Mouse (Mus musculus) left cerebral cortex, postnatal 10 days (tissue): ENCODE results near the gene Agmo. TPM values are rescaled to one million over a fixed set of nuclear protein-coding genes. Genes with fewer than 3 reads are reported as not detected.

Experiments
- DNase-seq, 2 experiments: peaks; one replicate each; pipeline ENCODE4 v3.0.0; 2021 to 2022; ENCODE audit warnings: low spot score in 2 of 2, mixed read lengths in 1 of 2; ENCODE audit errors: extremely low spot score in 1 of 2
- intact Hi-C: fragments of 180-260 bp; cut with DNase I; formaldehyde crosslinking; loops from one replicate; pipeline ENCODE4 v1.15.1; 2025
- total RNA-seq, 2 experiments: library from RNA; stranded (reverse); gene quantifications; 2 replicates each; pipeline ENCODE4 v1.2.3; 2021

The Agmo gene
- total RNA-seq, 2 experiments from 2014 or later: 1.8 to 2.0 TPM

GRCm38 (mm10) chr12:37571922-37572321 lies 330.5 kb downstream of the Agmo start:
- intact Hi-C loops: no loop called here
- no peak for DNase-seq

DNA sequence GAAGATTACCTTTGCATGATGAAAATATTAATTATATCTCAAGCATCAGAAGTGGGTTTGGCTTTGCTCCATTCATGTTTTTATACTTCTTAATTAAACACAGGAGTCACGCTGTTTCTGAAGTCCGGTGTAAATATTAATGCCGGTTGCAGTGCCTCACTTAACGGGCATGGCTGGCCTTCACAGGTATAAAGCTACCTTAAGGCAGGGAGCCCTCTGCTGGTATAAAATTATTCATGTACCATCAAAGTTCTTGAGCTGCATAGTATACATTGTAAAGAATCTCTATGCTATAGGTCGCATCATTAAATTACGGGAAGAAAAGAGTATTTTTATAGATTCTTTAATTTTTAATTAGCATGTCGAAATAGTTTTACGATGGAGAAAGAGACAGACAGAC lies 341.3 kb downstream of the Agmo start:
- no peak for DNase-seq
- intact Hi-C loops: loop anchor here (10.0 kb wide), 1 partner anchor 508 kb away; no protein-coding TSS in a partner anchor

- intact Hi-C loops: no loop called here
- no peak for DNase-seq
These were observed 351.4 kb downstream of the Agmo start for GRCm38 (mm10) chr12:37592853-37593252.

DNA sequence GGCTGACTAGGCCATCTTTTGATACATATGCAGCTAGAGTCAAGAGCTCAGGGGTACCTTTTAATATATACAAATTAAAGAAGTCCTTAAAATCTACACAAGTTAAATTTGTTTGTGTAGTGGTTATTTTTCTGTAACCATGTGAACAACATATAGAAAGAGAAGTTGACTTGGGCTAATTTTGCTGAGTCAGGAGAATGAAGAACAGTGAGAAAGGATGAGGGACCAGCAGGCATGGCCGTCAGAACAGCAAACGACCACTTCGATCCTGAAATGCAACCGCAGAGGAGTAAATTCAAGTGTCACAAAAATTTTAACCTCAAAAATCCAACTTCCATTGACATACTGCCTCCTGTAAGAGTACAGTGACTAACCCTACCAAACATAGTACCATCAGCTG lies 371.4 kb downstream of the Agmo start:
- intact Hi-C loops: no loop called here

GRCm38 (mm10) chr12:37614769-37615168 lies 373.3 kb downstream of the Agmo start:
- intact Hi-C loops: no loop called here
- no peak for DNase-seq

More for the DNA sequence above, 371.4 kb downstream of the Agmo start:
- no peak for DNase-seq

DNA sequence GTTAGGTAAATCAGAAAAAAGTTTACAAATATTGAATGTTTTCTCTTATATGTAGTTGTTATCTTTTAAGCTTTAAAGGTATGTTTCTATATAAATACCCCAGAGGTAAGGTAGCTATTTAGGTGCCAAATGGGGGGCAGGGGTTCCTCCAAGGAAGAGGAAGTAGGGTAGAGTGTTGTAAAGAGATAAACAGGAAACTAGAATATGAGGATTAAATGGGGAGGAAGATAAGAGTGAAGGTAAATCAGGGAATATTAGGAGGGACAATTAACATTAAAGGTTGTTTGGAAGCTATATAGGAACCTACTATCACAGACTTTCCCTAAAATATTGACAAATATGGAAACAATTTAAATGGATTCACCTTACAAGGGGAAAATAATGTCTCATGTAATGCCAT lies 382.6 kb downstream of the Agmo start:
- intact Hi-C loops: no loop called here
- DNase-seq: no peak

Other genes starting within 250 kb of the Agmo start
- gene Meox2, start 133.1 kb upstream of the Agmo start, total RNA-seq: not detected